8 mouse cellular contexts compared by ENCODE assay signal in the genomic region with DNA sequence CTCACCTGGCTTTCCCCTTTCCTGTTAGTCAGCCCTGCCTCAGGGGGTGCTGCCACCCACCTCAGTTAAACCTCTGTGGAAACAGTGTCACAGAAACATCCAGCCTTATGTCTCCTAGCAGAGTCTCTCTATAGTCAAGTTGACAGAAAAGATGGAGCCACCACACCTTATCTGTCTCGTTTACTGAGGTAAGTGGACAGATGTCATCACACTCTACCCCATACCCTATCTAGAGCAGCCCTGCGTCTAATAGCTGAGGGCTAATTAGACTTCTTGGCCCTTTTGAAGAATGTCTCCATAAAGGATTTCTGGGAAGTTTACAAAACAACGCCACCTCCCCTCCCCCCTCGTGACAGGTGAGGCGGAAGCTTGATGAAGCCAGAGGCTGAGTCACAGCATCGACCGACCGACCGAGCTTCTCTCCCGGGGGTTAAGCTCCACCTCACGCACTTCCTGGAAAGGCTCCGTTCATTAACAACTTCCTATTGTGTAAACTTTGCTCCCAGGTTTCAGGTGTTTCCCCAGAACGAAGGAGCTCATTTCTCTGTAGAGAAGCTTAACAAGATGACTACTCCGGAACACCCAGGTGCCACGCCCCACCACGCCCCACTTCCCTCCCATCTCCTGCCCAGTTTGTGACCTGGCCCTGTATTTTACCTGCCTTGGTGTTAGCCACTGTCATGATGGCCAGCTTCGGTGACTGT.
A peak's percentile ranks its signal among the peaks of the same experiment; 100 is the strongest.
DNase-seq lines count a peak whose midpoint lies in the region; ATAC-seq lines count a peak whose summit lies in the region.

No protein-coding gene starts in this region.

- H3K9me3 ChIP-seq in forebrain, embryonic 11.5 days (ENCODE audit: control insufficient read depth, low read length): no peaks in the 10 kb centered on the region
- no peaks in the 10 kb centered on the region for H3K9me3 ChIP-seq in forebrain, embryonic 16.5 days (ENCODE audit: control insufficient read depth, low read length)
- no peaks in the 10 kb centered on the region for H3K9me3 ChIP-seq in stomach, embryonic 14.5 days (ENCODE audit: control insufficient read depth, low read depth, low read length)

- no peaks in the 10 kb centered on the region for H3K36me3 ChIP-seq in forebrain, embryonic 11.5 days (ENCODE audit: control insufficient read depth, insufficient read depth, low read length)
- H3K36me3 ChIP-seq in forebrain, embryonic 16.5 days (ENCODE audit: control insufficient read depth, insufficient read depth): no peaks in the 10 kb centered on the region
- H3K36me3 ChIP-seq in stomach, embryonic 14.5 days (ENCODE audit: control insufficient read depth, insufficient read depth, low read length): no peaks in the 10 kb centered on the region

- H3K4me1 ChIP-seq in forebrain, embryonic 11.5 days (replicated peaks; ENCODE audit: control insufficient read depth, insufficient read depth, low read length): no peaks in the 10 kb centered on the region
- H3K4me1 ChIP-seq in forebrain, embryonic 16.5 days (replicated peaks; ENCODE audit: control insufficient read depth, insufficient read depth, low read length): no peaks in the 10 kb centered on the region
- 0 out of 2 replicates have a peak, but pooled peaks cover 3% of the 10 kb centered on the region for H3K4me1 ChIP-seq in stomach, embryonic 14.5 days (ENCODE audit: control insufficient read depth, insufficient read depth, low read length)

- H3K4me2 ChIP-seq in forebrain, embryonic 11.5 days (ENCODE audit: low read depth, low read length, severe bottlenecking): peak overlapping the region; percentile 8; the same call in 1 of the 2 replicates
- no peak overlapping the region for H3K4me2 ChIP-seq in forebrain, embryonic 16.5 days (ENCODE audit: low read length)
- peak overlapping the region; percentile 28 for H3K4me2 ChIP-seq in stomach, embryonic 14.5 days (replicated peaks; ENCODE audit: low read depth, low read length)

- no peak overlapping the region for H3K4me3 ChIP-seq in forebrain, embryonic 11.5 days (ENCODE audit: low read depth, low read length)
- H3K4me3 ChIP-seq in forebrain, embryonic 16.5 days (replicated peaks; ENCODE audit: low read length): no peak overlapping the region
- no peak overlapping the region for H3K4me3 ChIP-seq in stomach, embryonic 14.5 days (ENCODE audit: low read depth, low read length)

- intact Hi-C loops in left cerebral cortex, postnatal 14 days (cut with DNase I): no loop called here

- peak; percentile 47 for DNase-seq in forebrain, embryonic 11.5 days (ENCODE audit: low spot score)
- peak; percentile 71 for DNase-seq in CD4-positive helper T cell, adult 2 months (ENCODE audit: low read depth, low spot score)
- peak; percentile 63 to 76 for DNase-seq in lung, adult 18-20 months
- DNase-seq in left cerebral cortex, postnatal 14 days (ENCODE audit: low spot score in 2 of 2): no peak
- DNase-seq in cerebellum, postnatal 14 days: no peak

- H3K27ac ChIP-seq in forebrain, embryonic 11.5 days (ENCODE audit: low read depth, low read length): no peak overlapping the region
- no peak overlapping the region for H3K27ac ChIP-seq in forebrain, embryonic 16.5 days (ENCODE audit: low read length)
- H3K27ac ChIP-seq in stomach, embryonic 14.5 days (ENCODE audit: low read length): no peak overlapping the region

- no peak for ATAC-seq in forebrain, embryonic 11.5 days (replicated peaks; ENCODE audit: low FRiP score)
- no peak for ATAC-seq in forebrain, embryonic 16.5 days
- ATAC-seq in granulocyte monocyte progenitor cell, adult 5-6 weeks (replicated peaks; ENCODE audit: poor library complexity, severe bottlenecking): peak; percentile 54
- ATAC-seq in stomach, embryonic 14.5 days (ENCODE audit: insufficient number of reproducible peaks, insufficient read depth, low FRiP score, low read depth): 0 out of 2 replicates have a peak, but pooled peaks have one; percentile 48

- 9% methylated on average over 17 of the region's 17 CpGs for WGBS in forebrain, embryonic 11.5 days
- 12% methylated on average over 17 of the region's 17 CpGs for WGBS in forebrain, embryonic 16.5 days
- 8% methylated on average over 17 of the region's 17 CpGs for WGBS in stomach, embryonic 14.5 days

- H3K27me3 ChIP-seq in forebrain, embryonic 11.5 days (ENCODE audit: control insufficient read depth, insufficient read depth, low read length): no peaks in the 10 kb centered on the region
- no peaks in the 10 kb centered on the region for H3K27me3 ChIP-seq in forebrain, embryonic 16.5 days (replicated peaks; ENCODE audit: control insufficient read depth, insufficient read depth, low read length)
- H3K27me3 ChIP-seq in stomach, embryonic 14.5 days (ENCODE audit: control insufficient read depth, insufficient read depth, low read length): no peaks in the 10 kb centered on the region

- H3K9ac ChIP-seq in forebrain, embryonic 11.5 days (ENCODE audit: low read length): no peak overlapping the region
- H3K9ac ChIP-seq in forebrain, embryonic 16.5 days (replicated peaks; ENCODE audit: low read depth, low read length): no peak overlapping the region
- H3K9ac ChIP-seq in stomach, embryonic 14.5 days (replicated peaks; ENCODE audit: low read depth, low read length): no peak overlapping the region

Comparison
In these comparisons a context has a peak if more than half of its experiments do, and no peak if none do; other contexts are left out.
1. ATAC-seq: peak in granulocyte monocyte progenitor cell, adult 5-6 weeks (single experiment) and stomach, embryonic 14.5 days (single experiment); none in forebrain, embryonic 11.5 days (single experiment) and forebrain, embryonic 16.5 days (single experiment).
2. DNase-seq: peak in forebrain, embryonic 11.5 days (single experiment), CD4-positive helper T cell, adult 2 months (single experiment) and lung, adult 18-20 months (2 of 2); none in left cerebral cortex, postnatal 14 days (0 of 2) and cerebellum, postnatal 14 days (0 of 2).